In the genomic region with DNA sequence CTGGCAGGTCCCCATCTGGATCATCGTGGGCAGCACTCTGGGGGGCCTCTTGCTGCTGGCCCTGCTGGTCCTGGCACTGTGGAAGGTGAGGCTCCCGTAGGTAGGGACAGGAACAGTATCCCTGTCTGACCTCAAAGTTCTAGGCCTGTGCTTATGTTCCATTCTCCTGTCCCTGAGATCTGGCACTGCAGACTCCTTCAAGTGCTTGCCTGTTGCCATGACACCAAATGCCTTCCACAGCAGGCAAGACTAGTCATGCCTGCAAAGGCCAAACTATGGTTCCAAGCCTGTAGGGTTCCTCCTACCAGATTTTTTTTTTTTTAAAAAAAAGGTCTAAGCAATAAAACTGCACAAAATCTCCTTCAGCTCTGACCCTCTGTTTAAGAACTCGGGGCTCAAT, we compare ENCODE assay signal across 11 mouse cellular contexts. TPM values are rescaled to one million over a fixed set of nuclear protein-coding genes. Genes with fewer than 3 reads are reported as not detected.
DNase-seq lines count a peak whose midpoint lies in the region; ATAC-seq lines count a peak whose summit lies in the region.
"Had no signal": no experiment of that assay in that cellular context is flagged by ENCODE, and none has a peak within 500 bp of the region (broad histone marks: within the 10 kb centered on the region; RNA-seq: fewer than 3 reads in every experiment).

No protein-coding gene starts in this region.

- no peaks in the 10 kb centered on the region for H3K9me3 ChIP-seq in heart, embryonic 12.5 days (replicated peaks)
- no peaks in the 10 kb centered on the region for H3K9me3 ChIP-seq in midbrain, embryonic 15.5 days
- H3K9me3 ChIP-seq in midbrain, embryonic 11.5 days (ENCODE audit: control insufficient read depth, low read length) = no peaks in the 10 kb centered on the region
- no peaks in the 10 kb centered on the region for H3K9me3 ChIP-seq in kidney, embryonic 15.5 days (replicated peaks)
- H3K9me3 ChIP-seq: lung, embryonic 15.5 days had no signal

- peaks cover 11% of the 10 kb centered on the region for H3K4me1 ChIP-seq in heart, embryonic 12.5 days (replicated peaks)
- H3K4me1 ChIP-seq in midbrain, embryonic 15.5 days = peaks cover 25% of the 10 kb centered on the region
- H3K4me1 ChIP-seq in midbrain, embryonic 11.5 days (ENCODE audit: control insufficient read depth, insufficient read depth, low read length) = peaks cover 21% of the 10 kb centered on the region
- peaks cover 26% of the 10 kb centered on the region for H3K4me1 ChIP-seq in kidney, embryonic 15.5 days

- no peak overlapping the region for H3K9ac ChIP-seq in heart, embryonic 12.5 days
- H3K9ac ChIP-seq in midbrain, embryonic 15.5 days = no peak overlapping the region
- H3K9ac ChIP-seq in midbrain, embryonic 11.5 days (ENCODE audit: low read length) = no peak overlapping the region
- H3K9ac ChIP-seq in kidney, embryonic 15.5 days = no peak overlapping the region
- H3K9ac ChIP-seq: lung, embryonic 15.5 days had no signal

- H3K36me3 ChIP-seq in heart, embryonic 12.5 days = no peaks in the 10 kb centered on the region
- no peaks in the 10 kb centered on the region for H3K36me3 ChIP-seq in midbrain, embryonic 15.5 days (replicated peaks)
- H3K36me3 ChIP-seq in midbrain, embryonic 11.5 days (ENCODE audit: control insufficient read depth, insufficient read depth, low read length) = no peaks in the 10 kb centered on the region
- H3K36me3 ChIP-seq in kidney, embryonic 15.5 days = no peaks in the 10 kb centered on the region
- H3K36me3 ChIP-seq: lung, embryonic 15.5 days had no signal

- no peak overlapping the region for H3K4me2 ChIP-seq in heart, embryonic 12.5 days
- no peak overlapping the region for H3K4me2 ChIP-seq in midbrain, embryonic 15.5 days
- H3K4me2 ChIP-seq in midbrain, embryonic 11.5 days = no peak overlapping the region
- H3K4me2 ChIP-seq in kidney, embryonic 15.5 days = no peak overlapping the region
- H3K4me2 ChIP-seq: lung, embryonic 15.5 days had no signal

- no peak overlapping the region for H3K27ac ChIP-seq in heart, embryonic 12.5 days (ENCODE audit: poor library complexity, severe bottlenecking)
- H3K27ac ChIP-seq in midbrain, embryonic 15.5 days = 0 out of 2 replicates have a peak overlapping the region, but pooled peaks have one; percentile 2
- H3K27ac ChIP-seq in midbrain, embryonic 11.5 days (ENCODE audit: low read depth, low read length) = no peak overlapping the region
- 0 out of 2 replicates have a peak overlapping the region, but pooled peaks have one; percentile 56 for H3K27ac ChIP-seq in kidney, embryonic 15.5 days
- H3K27ac ChIP-seq: lung, embryonic 15.5 days had no signal

- 67% methylated on average over 3 of the region's 3 CpGs for WGBS in heart, embryonic 12.5 days
- WGBS in midbrain, embryonic 15.5 days = 43% methylated on average over 3 of the region's 3 CpGs
- WGBS in midbrain, embryonic 11.5 days = 52% methylated on average over 3 of the region's 3 CpGs
- WGBS in kidney, embryonic 15.5 days = 44% methylated on average over 3 of the region's 3 CpGs

- H3K4me3 ChIP-seq in heart, embryonic 12.5 days = no peak overlapping the region
- H3K4me3 ChIP-seq in midbrain, embryonic 15.5 days = no peak overlapping the region
- no peak overlapping the region for H3K4me3 ChIP-seq in midbrain, embryonic 11.5 days (ENCODE audit: low read depth, low read length)
- H3K4me3 ChIP-seq in kidney, embryonic 15.5 days (replicated peaks) = no peak overlapping the region
- H3K4me3 ChIP-seq: lung, embryonic 15.5 days had no signal

- ATAC-seq in heart, embryonic 12.5 days (ENCODE audit: insufficient number of reproducible peaks, low FRiP score) = no peak
- ATAC-seq in midbrain, embryonic 15.5 days (replicated peaks) = no peak
- no peak for ATAC-seq in midbrain, embryonic 11.5 days (ENCODE audit: low FRiP score)
- 0 out of 2 replicates have a peak, but pooled peaks have one; percentile 55 for ATAC-seq in kidney, embryonic 15.5 days (replicated peaks; ENCODE audit: low FRiP score)

- DNase-seq in heart, adult 18-20 months = peak; percentile 33 to 52
- no peak for DNase-seq in midbrain, embryonic 11.5 days (ENCODE audit: low spot score, missing footprints)
- peak; percentile 23 for DNase-seq in skeletal muscle tissue, adult 2 months (ENCODE audit: low read depth, low spot score)
- DNase-seq in gastrocnemius, postnatal 10 days = no peak
- DNase-seq in layer of hippocampus, adult 9-11 months = no peak
- DNase-seq: thymus, postnatal 14 days had no signal

- H3K27me3 ChIP-seq in heart, embryonic 12.5 days (replicated peaks) = no peaks in the 10 kb centered on the region
- H3K27me3 ChIP-seq in midbrain, embryonic 15.5 days (replicated peaks) = no peaks in the 10 kb centered on the region
- H3K27me3 ChIP-seq in midbrain, embryonic 11.5 days (ENCODE audit: control insufficient read depth, insufficient read depth, low read length) = no peaks in the 10 kb centered on the region
- no peaks in the 10 kb centered on the region for H3K27me3 ChIP-seq in kidney, embryonic 15.5 days
- H3K27me3 ChIP-seq: CH12.LX; lung, embryonic 15.5 days had no signal

RNA-seq across cellular contexts. Expression of a gene that starts 29.8 kb away (rescaled TPM):
- 10 to 100 TPM; 15.8 to 16.1 TPM for total RNA-seq in heart, adult 18-20 months (2021)
- polyA plus RNA-seq in heart, embryonic 12.5 days (2016; fragmentation: Nextera tagmentation; extraction: Ambion mirVana) = 23.4 and 23.9 TPM in 2 replicates
- 64.6 and 67.0 TPM in 2 replicates for polyA plus RNA-seq in midbrain, embryonic 15.5 days (2015; fragmentation: Nextera tagmentation; extraction: Ambion mirVana)
- 62.5 and 63.7 TPM in 2 replicates for polyA plus RNA-seq in midbrain, embryonic 11.5 days (2014; fragmentation: Nextera tagmentation; extraction: Ambion mirVana)
- 22.7 and 23.2 TPM in 2 replicates for polyA plus RNA-seq in kidney, embryonic 15.5 days (2015; fragmentation: Nextera tagmentation; extraction: Ambion mirVana)
- total RNA-seq in gastrocnemius, postnatal 10 days (2021) = 10 to 100 TPM; 20.2 to 24.2 TPM

RNA-seq across cellular contexts. Expression of a gene that starts 56.6 kb away (rescaled TPM):
- total RNA-seq in heart, adult 18-20 months (2021) = 10 to 100 TPM; 25.8 TPM
- polyA plus RNA-seq in heart, embryonic 12.5 days (2016; fragmentation: Nextera tagmentation; extraction: Ambion mirVana) = 19.6 and 21.6 TPM in 2 replicates
- polyA plus RNA-seq in midbrain, embryonic 15.5 days (2015; fragmentation: Nextera tagmentation; extraction: Ambion mirVana) = 5.9 and 6.2 TPM in 2 replicates
- 7.9 and 8.5 TPM in 2 replicates for polyA plus RNA-seq in midbrain, embryonic 11.5 days (2014; fragmentation: Nextera tagmentation; extraction: Ambion mirVana)
- 23.2 and 27.1 TPM in 2 replicates for polyA plus RNA-seq in kidney, embryonic 15.5 days (2015; fragmentation: Nextera tagmentation; extraction: Ambion mirVana)
- total RNA-seq in gastrocnemius, postnatal 10 days (2021) = 10 to 100 TPM; 12.1 to 13.1 TPM

Comparison
In these comparisons a context has a peak if more than half of its experiments do, and no peak if none do; other contexts are left out.
1. H3K27ac ChIP-seq: peak in midbrain, embryonic 15.5 days (single experiment) and kidney, embryonic 15.5 days (single experiment); none in heart, embryonic 12.5 days (single experiment) and midbrain, embryonic 11.5 days (single experiment).
2. DNase-seq: peak in heart, adult 18-20 months (2 of 2) and skeletal muscle tissue, adult 2 months (single experiment); none in midbrain, embryonic 11.5 days (single experiment), gastrocnemius, postnatal 10 days (single experiment) and layer of hippocampus, adult 9-11 months (single experiment).